Mouse (Mus musculus) spleen, adult 10 weeks (tissue): ENCODE data around the gene Cxcr1. TPM values are rescaled to one million over a fixed set of nuclear protein-coding genes. Genes with fewer than 3 reads are reported as not detected.

Experiments used
- polyA plus RNA-seq: library from polyadenylated mRNA; stranded (reverse); fragments of 350-450 nt; fragmentation: Illumina TruSeq; extraction: RNeasy Lipid Tissue Mini Kit (QIAGEN cat#74804); gene quantifications from one replicate; pipeline ENCODE4 v1.2.3, GENCODE M21; 2015; ENCODE audit warnings: low replicate concordance; ENCODE audit not compliant: insufficient read depth

Cxcr1 gene
- 0.29 TPM for polyA plus RNA-seq

DNA sequence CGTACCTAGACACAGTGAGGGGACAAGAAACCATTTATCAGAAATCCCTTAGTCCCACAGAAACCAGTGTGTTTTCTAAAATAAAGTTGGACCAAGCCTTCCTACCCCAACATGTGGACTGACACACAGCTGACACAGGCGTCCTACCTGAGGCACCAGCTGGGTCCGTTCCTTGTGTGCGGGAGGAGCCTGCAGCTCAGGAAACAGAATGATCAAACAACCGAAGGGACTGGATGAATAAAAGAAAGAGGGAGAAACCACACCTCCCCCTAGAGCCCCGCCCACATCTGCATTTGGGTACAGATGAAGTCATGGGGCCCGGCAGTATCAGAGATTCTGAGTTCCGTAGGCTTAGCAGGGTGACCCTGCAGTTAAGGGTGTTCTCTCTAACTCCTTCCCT is at the start of gene Cxcr1:
Gene Cxcr1, minus strand, starts transcription at position 187 of the 400 bp plus-strand sequence.

DNA sequence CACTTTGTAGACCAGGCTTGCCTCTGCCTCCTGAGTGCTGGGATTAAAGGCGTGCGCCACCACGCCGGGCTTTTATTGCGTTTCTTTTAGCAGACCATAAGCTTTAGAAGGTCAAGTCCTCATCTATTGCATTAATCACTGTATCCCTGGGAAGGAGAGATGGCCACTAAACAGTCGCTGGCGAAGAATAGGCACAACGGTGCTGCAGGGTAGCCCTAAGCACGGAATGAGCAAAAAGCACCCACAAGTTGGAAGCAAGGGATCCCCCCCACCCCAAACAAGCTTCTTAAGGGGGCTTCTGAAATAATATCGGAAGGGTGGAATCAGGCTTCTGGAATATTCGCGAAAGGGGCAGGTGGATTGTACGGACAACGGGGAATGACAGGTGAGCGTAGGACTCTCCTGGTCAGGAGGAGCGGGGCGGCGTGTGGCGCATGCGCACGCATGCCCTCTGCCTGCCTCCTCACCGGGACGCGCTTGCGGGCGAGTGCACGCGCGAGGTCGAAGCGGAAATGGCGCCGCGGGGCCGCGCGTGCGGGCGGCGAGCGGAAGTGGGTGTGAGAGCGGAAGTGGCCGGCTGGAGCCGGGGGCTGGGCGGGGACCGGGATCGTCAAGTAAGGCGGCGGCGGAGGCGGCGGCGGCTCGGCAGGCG is 41.6 kb upstream of the Cxcr1 start, which contains the start of gene Arpc2:
Gene Arpc2, plus strand, starts transcription at position 147 of the 652 bp plus-strand sequence.

DNA sequence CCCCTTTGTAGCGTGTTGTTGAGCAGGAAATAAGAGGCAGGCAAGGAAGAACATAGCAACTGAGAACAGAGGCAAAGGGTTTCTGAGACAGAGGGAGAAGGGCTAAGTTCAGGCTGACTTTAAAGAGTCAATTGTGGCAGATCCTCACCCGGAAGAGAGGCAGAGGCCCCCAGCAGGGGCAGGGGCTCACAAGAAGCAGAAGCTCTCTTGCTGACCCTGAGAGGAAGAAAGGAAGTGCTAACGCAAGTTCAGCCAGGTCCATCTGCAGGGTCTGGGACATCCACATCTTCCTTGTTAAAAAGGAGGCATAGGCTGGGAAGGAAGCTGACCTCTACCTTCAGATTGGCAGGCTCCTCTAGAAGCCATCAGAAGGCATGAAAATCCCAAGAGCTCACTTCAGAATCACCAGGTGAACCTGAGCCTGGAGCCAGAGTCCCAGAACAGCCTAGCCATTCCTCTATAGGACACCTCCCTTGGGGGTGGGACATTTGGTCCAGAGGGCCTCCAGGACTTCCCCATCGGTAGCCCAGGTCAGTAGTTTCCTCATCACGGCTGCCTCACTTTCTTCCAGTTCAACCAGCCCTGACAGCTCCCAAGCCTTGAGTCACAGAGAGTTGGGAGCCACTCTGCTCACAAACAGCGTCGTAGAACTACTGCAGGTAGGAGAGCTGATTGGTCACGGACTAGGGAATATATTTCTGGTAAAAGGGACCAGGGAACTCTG is 40.8 kb downstream of the Cxcr1 start, which contains the start of gene Cxcr2:
Gene Cxcr2, plus strand, starts transcription at position 529 of the 724 bp plus-strand sequence.

Other genes starting within 250 kb of the Cxcr1 start
- gene Tns1, start 70.2 kb downstream of the Cxcr1 start, polyA plus RNA-seq: 24.1 TPM
- 1.6 TPM for gene Rufy4, start 69.1 kb downstream of the Cxcr1 start, polyA plus RNA-seq
- gene Cxcr2, start 40.6 kb downstream of the Cxcr1 start, polyA plus RNA-seq: 29.0 TPM
- 706 TPM for gene Arpc2, start 41.5 kb upstream of the Cxcr1 start, polyA plus RNA-seq
- gene Gpbar1, start 83.9 kb upstream of the Cxcr1 start, polyA plus RNA-seq: not detected
- 42.9 TPM for gene Aamp, start 90.1 kb upstream of the Cxcr1 start, polyA plus RNA-seq
- 18.4 TPM for gene Pnkd, start 90.3 kb upstream of the Cxcr1 start, polyA plus RNA-seq
- gene Tmbim1, start 111.0 kb upstream of the Cxcr1 start, polyA plus RNA-seq: 21.1 TPM
- 0.64 TPM for gene Catip, start 167.5 kb upstream of the Cxcr1 start, polyA plus RNA-seq
- gene Slc11a1, start 180.6 kb upstream of the Cxcr1 start, polyA plus RNA-seq: 46.5 TPM
- 54.0 TPM for gene Ctdsp1, start 196.9 kb upstream of the Cxcr1 start, polyA plus RNA-seq
- not detected for gene Vil1, start 214.7 kb upstream of the Cxcr1 start, polyA plus RNA-seq